Mouse (Mus musculus) liver, embryonic 16.5 days (tissue): ENCODE measurements around the gene Il1rap. TPM values are rescaled to one million over a fixed set of nuclear protein-coding genes. Genes with fewer than 3 reads are reported as not detected.

Source experiments
- ATAC-seq: fragments of 200-750 bp; cut with Nextera tagmentation; 2 replicates; pipeline ENCODE4 v1.8.0; 2017; ENCODE audit warnings: low read depth, mild to moderate bottlenecking, moderate number of reproducible peaks, moderate library complexity
- H3K27ac ChIP-seq: fragments of 300-500 bp; sonication (generic); 2 replicates; pipeline ENCODE4 v1.5.1; 2014; ENCODE audit warnings: mild to moderate bottlenecking, low read length
- H3K27me3 ChIP-seq: fragments of 300-500 bp; sonication (generic); 2 replicates; pipeline ENCODE4 v1.6.1; 2014; ENCODE audit warnings: low read depth, low read length, mixed read lengths; ENCODE audit not compliant: control insufficient read depth, insufficient read depth
- H3K36me3 ChIP-seq: fragments of 300-500 bp; sonication (generic); 2 replicates; pipeline ENCODE4 v1.6.1; 2014; ENCODE audit warnings: mild to moderate bottlenecking; ENCODE audit not compliant: control insufficient read depth, insufficient read depth
- H3K4me1 ChIP-seq: fragments of 300-500 bp; sonication (generic); 2 replicates; pipeline ENCODE4 v1.6.1; 2014; ENCODE audit warnings: low read depth, low read length, mixed read lengths; ENCODE audit not compliant: control insufficient read depth
- H3K4me2 ChIP-seq: fragments of 300-500 bp; sonication (generic); 2 replicates; pipeline ENCODE4 v1.6.1; 2014; ENCODE audit warnings: low read depth, low read length, mixed read lengths
- H3K4me3 ChIP-seq: fragments of 300-500 bp; sonication (generic); 2 replicates; pipeline ENCODE4 v1.5.1; 2014; ENCODE audit warnings: low read depth, mild to moderate bottlenecking, low read length
- H3K9ac ChIP-seq: fragments of 300-500 bp; sonication (generic); 2 replicates; pipeline ENCODE4 v1.6.1; 2014; ENCODE audit warnings: low read depth, low read length
- H3K9me3 ChIP-seq: fragments of 300-500 bp; sonication (generic); replicated peaks from 2 replicates; pipeline ENCODE4 v1.6.1; 2016; ENCODE audit warnings: low read length; ENCODE audit not compliant: control insufficient read depth
- WGBS: fragments of 180-500 bp; shearing (Covaris S2); extraction: QIAGEN DNeasy Blood & Tissue Kit; methylation state at CpG from one replicate; pipeline ENCODE4 v1.1.7; 2014; ENCODE audit not compliant: insufficient replicate concordance; 5-methylcytosine and 5-hydroxymethylcytosine counted together
- polyA plus RNA-seq: library from polyadenylated mRNA; unstranded; fragments of >200 nt; fragmentation: Nextera tagmentation; extraction: Ambion mirVana; gene quantifications from 2 replicates; pipeline ENCODE4 v1.2.1, GENCODE M21; 2015

Gene Il1rap
- polyA plus RNA-seq, 1 experiment from 2014 or later, result 2.7 TPM

DNA sequence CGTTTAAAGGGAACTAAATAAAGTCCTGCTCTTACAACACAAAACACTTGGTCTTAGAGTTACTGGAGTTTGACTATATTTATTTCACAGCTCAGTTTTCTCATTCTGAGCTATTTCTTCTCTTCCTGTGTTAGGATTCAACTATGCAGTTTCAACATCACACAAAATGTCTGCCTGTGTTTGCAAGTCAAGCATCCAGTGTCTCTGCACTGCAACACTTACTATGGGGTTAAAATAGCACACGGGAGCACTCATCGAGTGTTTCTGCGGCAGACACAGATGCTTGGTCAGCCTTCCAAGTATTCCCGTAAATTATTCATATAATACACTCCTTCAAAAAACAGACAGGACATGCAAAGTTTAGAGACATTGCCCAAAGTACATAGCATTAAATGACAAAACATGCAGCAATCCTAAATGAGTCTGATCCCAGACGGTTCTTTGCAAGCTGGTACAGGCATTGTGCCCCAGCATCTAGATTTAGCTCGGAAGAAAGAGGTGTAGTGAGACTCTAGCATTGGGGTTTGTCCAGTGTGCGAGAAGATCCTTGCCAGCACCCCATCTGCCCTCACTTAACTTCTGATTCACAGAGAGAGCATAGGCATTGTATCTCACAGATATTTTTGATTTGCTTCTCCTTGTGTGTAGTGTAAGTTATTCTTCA, 119.1 kb downstream of the Il1rap start:
- no peak for ATAC-seq
- Histone ChIP-seq H3K4me1 (no peaks in the 10 kb centered on the region), H3K27ac (no peak overlapping the region), H3K4me3 (no peak overlapping the region), H3K4me2 (no peak overlapping the region), H3K9me3 (no peaks in the 10 kb centered on the region), H3K36me3 (no peaks in the 10 kb centered on the region), H3K27me3 (no peaks in the 10 kb centered on the region), H3K9ac (no peak overlapping the region)
- WGBS, result 72% methylated on average over 8 of the region's 8 CpGs

DNA sequence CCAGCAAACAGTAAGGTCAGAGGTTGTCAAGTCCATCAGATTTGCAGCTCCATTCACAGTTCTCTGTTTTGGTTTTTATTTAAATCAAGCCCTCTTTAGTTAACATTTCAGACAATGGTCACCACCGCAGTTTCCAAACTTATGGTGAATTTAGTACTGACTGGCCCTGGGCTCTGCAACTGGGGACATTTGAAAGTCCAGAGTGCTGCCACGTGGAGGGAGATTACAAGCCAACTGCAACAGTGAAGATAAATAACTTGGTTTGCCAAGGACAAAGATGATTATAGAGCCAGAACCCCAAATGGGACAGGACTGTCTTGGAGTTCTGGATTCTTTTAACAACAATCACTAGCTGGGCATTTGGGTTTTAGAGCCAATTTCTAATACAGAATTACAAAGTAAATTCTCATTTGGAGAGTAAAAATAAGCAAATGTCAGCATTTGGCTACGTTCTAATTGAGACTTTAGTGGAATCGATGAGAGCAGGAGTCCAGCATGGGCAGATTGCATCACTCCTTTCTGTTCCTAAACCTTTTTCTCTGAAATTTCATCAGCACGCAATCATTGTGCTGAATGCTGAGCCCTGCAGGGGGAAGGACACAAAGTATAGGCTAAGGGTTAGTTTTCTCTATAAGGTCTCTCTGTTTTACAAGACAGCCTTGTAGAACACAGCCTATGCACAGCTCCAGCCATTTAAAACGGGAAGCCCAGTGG, 124.3 kb downstream of the Il1rap start:
- WGBS, result 57% methylated on average over 6 of the region's 6 CpGs
- peak; percentile 86 for ATAC-seq
- H3K36me3 ChIP-seq, result no peaks in the 10 kb centered on the region
- no peak overlapping the region for H3K9ac ChIP-seq
- H3K4me3 ChIP-seq, result no peak overlapping the region
- H3K4me2 ChIP-seq, result no peak overlapping the region
- H3K9me3 ChIP-seq, result no peaks in the 10 kb centered on the region
- no peaks in the 10 kb centered on the region for H3K4me1 ChIP-seq
- H3K27ac ChIP-seq, result peak overlapping the region; percentile 33; the same call in 1 of the 2 replicates
- H3K27me3 ChIP-seq, result no peaks in the 10 kb centered on the region

DNA sequence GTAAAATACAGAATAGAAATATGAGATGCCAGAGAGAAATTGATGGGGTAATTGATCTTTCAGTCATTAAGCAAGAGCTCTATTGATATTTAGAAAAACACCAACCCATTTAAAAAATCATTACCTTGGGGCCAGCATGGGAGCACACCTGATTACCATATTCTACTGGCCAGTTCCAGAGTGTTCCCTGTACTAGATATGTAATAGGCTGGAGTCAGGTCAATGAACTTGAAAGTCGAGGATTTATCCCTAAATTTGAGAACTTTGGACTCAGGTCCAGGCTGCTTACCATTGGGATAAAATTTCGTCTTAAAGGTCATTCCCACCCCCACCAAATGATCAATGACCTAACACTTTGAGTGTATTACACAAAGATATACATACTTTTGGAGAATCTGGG, 125.0 kb downstream of the Il1rap start:
- H3K27me3 ChIP-seq, result no peaks in the 10 kb centered on the region
- peak; percentile 53; the same call in 1 of the 2 replicates for ATAC-seq
- WGBS, result 37% methylated on average over 2 of the region's 2 CpGs
- H3K9ac ChIP-seq, result no peak overlapping the region
- H3K9me3 ChIP-seq, result no peaks in the 10 kb centered on the region
- H3K4me3 ChIP-seq, result no peak overlapping the region
- no peaks in the 10 kb centered on the region for H3K4me1 ChIP-seq
- H3K27ac ChIP-seq, result no peak overlapping the region
- H3K36me3 ChIP-seq, result no peaks in the 10 kb centered on the region
- H3K4me2 ChIP-seq, result no peak overlapping the region

DNA sequence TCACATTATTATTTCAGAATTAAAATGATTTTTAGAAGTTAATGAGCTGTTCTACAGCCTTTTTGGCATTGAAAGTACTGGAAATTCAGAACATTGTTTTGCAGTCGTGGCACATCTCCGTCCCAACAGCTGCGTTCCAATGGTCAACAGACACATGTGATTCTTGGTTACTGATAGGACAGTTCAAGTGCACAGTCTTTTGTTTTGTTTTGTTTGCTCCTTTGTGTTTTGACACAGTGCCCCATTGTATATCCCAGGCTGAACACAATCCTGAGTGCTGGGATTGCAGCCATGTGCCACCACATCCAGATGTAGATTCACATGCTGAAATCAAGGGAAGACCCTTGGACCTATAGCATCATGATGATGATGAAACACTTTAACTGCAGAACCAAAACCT, 129.4 kb downstream of the Il1rap start:
- Histone ChIP-seq H3K36me3 (no peaks in the 10 kb centered on the region), H3K9ac (no peak overlapping the region), H3K4me3 (no peak overlapping the region), H3K4me2 (no peak overlapping the region), H3K4me1 (no peaks in the 10 kb centered on the region), H3K9me3 (no peaks in the 10 kb centered on the region), H3K27ac (no peak overlapping the region), H3K27me3 (no peaks in the 10 kb centered on the region)
- no peak for ATAC-seq
- WGBS, result 79% methylated on average over 3 of the region's 3 CpGs

DNA sequence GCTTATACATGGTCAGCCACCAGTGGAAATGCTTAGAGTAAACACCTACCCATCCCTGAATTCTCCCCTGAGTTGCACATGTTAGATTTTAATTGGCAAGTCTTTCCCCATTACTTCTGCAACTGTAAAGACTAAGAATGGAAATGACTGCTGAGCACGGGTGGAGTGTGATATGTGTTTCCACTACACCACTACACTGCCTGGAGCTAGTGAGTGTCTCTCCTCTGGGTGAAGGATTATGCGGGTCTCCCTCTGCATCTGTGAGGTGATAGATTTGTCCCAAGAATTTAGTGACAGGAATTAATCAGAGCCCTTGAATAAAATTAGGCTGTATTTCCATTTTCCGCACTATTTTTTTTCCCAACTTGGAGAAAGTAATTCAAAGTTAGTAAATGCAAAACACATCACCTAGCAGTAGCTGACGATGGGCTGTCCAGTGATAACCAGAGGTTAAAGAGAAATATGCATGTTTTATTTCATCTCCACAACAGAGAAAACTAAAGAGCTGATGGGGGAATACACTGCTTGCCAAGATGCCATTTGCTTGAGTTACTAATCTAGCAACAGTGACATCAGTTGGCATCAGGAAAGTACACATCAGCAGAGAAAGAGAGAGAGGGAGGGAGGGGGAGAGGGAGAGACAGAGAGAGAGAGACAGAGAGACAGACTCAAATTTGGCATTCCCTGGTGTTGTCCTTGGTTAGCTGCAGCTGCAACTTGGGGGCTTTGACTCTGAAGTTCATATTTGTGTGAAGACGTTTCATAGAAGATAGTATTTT, 132.2 kb downstream of the Il1rap start:
- Histone ChIP-seq H3K4me2 (no peak overlapping the region), H3K9me3 (no peaks in the 10 kb centered on the region), H3K36me3 (no peaks in the 10 kb centered on the region), H3K27ac (no peak overlapping the region), H3K9ac (no peak overlapping the region), H3K27me3 (no peaks in the 10 kb centered on the region), H3K4me1 (no peaks in the 10 kb centered on the region), H3K4me3 (no peak overlapping the region)
- no peak for ATAC-seq
- WGBS, result 68% methylated on average over 5 of the region's 5 CpGs

DNA sequence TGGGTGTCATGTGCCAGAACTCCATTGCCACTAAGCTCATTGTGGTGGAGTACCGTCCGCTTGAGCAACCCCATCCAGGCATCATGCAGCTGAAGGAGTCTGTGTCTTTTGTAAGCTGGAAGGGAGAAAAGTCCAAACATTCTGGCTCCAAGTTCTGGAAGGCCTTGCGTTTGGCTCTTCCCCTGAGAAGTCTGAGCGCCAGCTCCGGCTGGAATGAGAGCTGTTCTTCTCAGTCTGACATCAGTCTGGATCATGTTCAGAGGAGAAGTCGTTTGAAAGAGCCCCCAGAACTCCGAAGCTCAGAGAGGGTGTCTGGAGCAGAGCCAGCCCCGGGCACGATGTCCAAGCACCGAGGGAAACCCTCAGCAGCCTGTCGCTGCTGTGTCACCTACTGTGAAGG, 141.0 kb downstream of the Il1rap start:
- H3K4me3 ChIP-seq, result no peak overlapping the region
- H3K4me1 ChIP-seq, result no peaks in the 10 kb centered on the region
- no peaks in the 10 kb centered on the region for H3K9me3 ChIP-seq
- H3K27me3 ChIP-seq, result no peaks in the 10 kb centered on the region
- H3K9ac ChIP-seq, result no peak overlapping the region
- no peak overlapping the region for H3K27ac ChIP-seq
- ATAC-seq, result no peak
- WGBS, result 72% methylated on average over 11 of the region's 11 CpGs
- H3K36me3 ChIP-seq, result no peaks in the 10 kb centered on the region
- H3K4me2 ChIP-seq, result no peak overlapping the region

DNA sequence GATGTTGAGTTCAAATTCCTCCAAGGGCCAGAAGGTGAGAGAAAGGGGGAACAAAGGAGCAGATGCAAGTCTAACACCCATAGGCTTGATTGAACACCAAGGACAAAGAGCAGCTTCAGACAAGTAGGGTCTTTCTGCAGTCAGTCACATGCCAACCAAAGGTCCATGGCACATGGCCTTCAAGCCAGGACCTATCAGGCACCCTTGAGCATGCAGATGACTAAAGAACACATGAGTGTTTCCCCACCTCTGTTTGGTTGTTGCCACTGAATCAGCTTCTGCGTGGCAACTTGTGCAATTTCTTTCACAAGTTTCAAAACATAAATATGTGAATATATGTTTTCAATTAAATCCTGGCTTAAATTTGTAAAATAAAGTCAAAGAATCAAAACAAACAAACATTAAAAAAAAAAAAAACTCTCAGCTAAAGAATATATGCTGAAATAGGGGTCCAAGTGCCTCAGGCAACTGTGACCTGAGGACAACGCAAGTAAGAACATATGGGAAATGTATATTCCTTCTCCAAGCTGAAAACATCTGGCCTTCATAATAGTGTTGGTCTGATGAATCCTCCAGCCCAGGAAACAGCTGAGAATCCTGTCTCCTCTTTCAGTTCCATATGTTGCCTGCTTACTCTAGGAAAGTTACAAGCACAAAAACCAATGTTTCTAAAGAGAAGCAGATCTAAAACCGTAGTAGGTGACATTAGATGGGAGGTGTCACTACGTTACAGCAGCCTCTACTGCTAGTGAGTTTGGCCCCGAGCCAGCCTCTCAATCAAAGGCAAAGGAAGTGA, 142.6 kb downstream of the Il1rap start:
- Histone ChIP-seq H3K27me3 (no peaks in the 10 kb centered on the region), H3K4me1 (no peaks in the 10 kb centered on the region), H3K9ac (no peak overlapping the region), H3K4me2 (no peak overlapping the region), H3K4me3 (no peak overlapping the region), H3K27ac (no peak overlapping the region), H3K36me3 (no peaks in the 10 kb centered on the region), H3K9me3 (no peaks in the 10 kb centered on the region)
- no peak for ATAC-seq
- 52% methylated on average over 5 of the region's 5 CpGs for WGBS

DNA sequence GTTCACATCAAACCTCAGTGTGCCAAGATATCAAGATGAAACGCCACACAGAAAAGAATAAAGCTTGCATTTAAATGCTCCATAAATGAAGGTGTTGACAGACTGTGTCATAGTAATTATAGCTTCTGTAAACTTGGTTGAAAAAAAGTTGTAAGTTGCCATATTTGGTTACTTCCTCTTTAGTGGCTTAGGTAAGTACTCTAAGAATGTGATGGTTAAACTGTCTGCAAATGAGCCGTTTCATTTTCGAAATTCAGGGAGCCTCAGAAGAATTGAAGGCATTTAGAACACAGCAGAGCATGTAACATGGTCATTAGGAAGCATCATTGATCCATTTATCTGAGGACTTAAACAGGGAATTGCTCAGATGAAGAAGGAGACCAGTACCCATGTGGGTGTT, 146.6 kb downstream of the Il1rap start:
- Histone ChIP-seq H3K4me2 (no peak overlapping the region), H3K27me3 (no peaks in the 10 kb centered on the region), H3K27ac (no peak overlapping the region), H3K9ac (no peak overlapping the region), H3K9me3 (no peaks in the 10 kb centered on the region), H3K4me1 (no peaks in the 10 kb centered on the region), H3K4me3 (no peak overlapping the region), H3K36me3 (no peaks in the 10 kb centered on the region)
- 29% methylated on average over 3 of the region's 3 CpGs for WGBS
- ATAC-seq, result no peak
